Mouse (Mus musculus) E14TG2a.4 (cell line): Measurements from ENCODE around the gene Ahnak2.

Experiments used
- CTCF ChIP-seq: conservative IDR thresholded peaks from 2 replicates; pipeline ENCODE4 v1.5.1; 2014; ENCODE audit warnings: low read length
- NANOG ChIP-seq: IDR thresholded peaks from 2 replicates; pipeline ENCODE4 v1.6.1; 2014; ENCODE audit warnings: borderline replicate concordance, low read length, mixed read lengths
- POU5F1 ChIP-seq: IDR thresholded peaks from 2 replicates; pipeline ENCODE4 v1.6.1; 2014; ENCODE audit warnings: low read length, borderline replicate concordance

- TF ChIP-seq CTCF (no peak), NANOG (no peak), POU5F1 (no peak)
Observed at GRCm38 (mm10) chr12:112849235-112850022, 47.0 kb upstream of the Ahnak2 start.
